Mouse (Mus musculus): Measurements from ENCODE around the gene Spats2l. TPM values are rescaled to one million over a fixed set of nuclear protein-coding genes. Genes with fewer than 3 reads are reported as not detected.

Spats2l gene
- total RNA-seq (2021): 10 to 100 TPM; 72.4 to 84.7 TPM
- long read RNA-seq, experiment 1, transcript Spats2l-206 (14 exons, 3,929 nt): major isoform, 55 of 124 reads
- long read RNA-seq, experiment 1, partial matches to known transcripts: 4 of 124 reads
- long read RNA-seq, experiment 1, other reads (novel, unspliced or antisense): 64 of 124 reads
- long read RNA-seq, experiment 2, transcript Spats2l-206 (14 exons, 3,929 nt): major isoform, 36 of 128 reads
- long read RNA-seq, experiment 2, partial matches to known transcripts: 7 of 128 reads
- long read RNA-seq, experiment 2, other reads (novel, unspliced or antisense): 82 of 128 reads

GRCm38 (mm10) chr1:57774001-57774667 lies at the start of gene Spats2l:
Gene Spats2l, plus strand, starts transcription at chr1:57774162.
- DNase-seq (ENCODE audit: low spot score in 2 of 2): peak in 1 of 2 experiments; percentile 39

GRCm38 (mm10) chr1:57725268-57725667 lies 48.7 kb upstream of the Spats2l start:
- no peak for DNase-seq (ENCODE audit: low spot score in 2 of 2)

DNA sequence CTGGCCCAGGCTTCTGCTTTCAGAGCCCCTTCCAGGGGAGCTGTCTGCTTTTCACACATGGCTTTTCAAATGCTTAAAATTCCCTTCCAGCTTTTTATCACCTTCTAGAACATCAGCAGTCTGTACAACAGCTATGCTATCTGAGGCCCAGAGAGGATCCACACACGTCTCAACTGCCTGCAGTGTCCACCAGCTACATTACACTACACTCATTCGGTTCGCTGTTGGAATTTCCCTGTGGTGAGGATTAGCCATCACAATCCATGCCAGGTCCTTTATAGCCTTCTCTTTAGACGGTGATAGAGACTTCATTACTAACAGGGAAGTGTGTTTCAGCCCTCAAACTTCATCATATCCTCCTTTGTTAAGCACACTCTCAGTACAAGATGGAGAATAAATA lies 38.1 kb upstream of the Spats2l start:
- no peak for DNase-seq (ENCODE audit: low spot score in 2 of 2)

DNA sequence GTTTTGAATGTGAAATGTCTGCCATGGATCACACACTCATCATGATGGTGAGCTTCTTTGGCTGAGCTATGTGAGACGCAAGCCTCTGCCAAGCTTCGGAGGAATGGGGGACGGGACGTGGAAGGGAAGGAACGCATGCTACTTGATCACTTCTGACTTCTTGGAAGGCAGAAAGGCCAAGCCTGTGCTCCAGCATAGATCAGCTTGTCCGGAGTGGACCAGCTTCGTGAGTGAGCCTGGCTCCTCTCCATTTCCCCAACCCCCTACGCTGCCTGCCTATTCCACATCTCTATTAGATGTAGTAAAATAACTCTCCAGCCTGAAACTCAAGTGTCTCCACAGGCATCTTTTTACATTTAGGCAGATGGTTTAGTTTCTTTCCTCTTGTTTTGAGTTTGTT lies 32.2 kb upstream of the Spats2l start:
- peak in 1 of 2 experiments; percentile 14 for DNase-seq (ENCODE audit: low spot score in 2 of 2)

- no peak for DNase-seq (ENCODE audit: low spot score in 2 of 2)
Observed at GRCm38 (mm10) chr1:57742266-57742665, 31.7 kb upstream of the Spats2l start.

DNA sequence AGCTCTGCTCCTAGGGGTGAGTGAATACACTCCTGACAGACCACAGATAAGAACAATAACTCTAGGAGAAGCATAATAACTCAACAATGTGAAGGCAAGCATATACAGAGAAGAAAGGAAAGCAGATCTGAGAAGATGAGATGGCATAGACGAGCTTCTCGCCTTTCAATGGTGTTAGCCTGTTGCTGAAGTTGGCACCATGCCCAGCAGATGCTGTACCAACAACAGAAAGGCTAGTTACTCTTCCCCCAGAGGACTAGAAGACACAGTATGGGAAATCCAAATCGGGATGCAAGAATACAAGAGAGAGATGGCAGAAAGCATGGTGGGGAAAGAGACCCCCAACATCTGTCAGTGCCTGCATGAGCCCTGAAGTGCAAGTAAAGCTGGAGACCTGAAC lies 22.2 kb upstream of the Spats2l start:
- peak in 1 of 2 experiments; percentile 32 for DNase-seq (ENCODE audit: low spot score in 2 of 2)

GRCm38 (mm10) chr1:57766396-57766795 lies 7.6 kb upstream of the Spats2l start:
- no peak for DNase-seq (ENCODE audit: low spot score in 2 of 2)

DNA sequence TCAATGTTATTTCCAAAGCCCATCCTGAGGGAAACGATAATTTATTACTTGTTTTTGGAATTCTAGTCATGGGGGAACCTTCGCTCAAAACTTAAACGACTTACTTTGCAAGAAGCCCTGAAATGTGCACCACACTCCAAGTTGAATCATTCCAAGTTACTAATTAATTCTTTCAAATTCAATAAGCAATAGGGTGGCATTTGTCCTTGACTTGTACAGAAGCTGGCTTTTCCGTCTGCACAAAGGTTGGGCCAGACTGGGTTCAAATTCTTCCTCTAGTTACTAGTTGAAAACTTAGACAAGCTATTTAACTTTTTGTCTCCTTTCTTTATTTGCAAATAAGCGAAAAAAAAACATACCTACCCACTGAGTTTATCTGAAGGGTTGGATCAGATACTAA lies 636 bp upstream of the Spats2l start:
- no peak for DNase-seq (ENCODE audit: low spot score in 2 of 2)

- peak; percentile 75 to 84 for DNase-seq (ENCODE audit: low spot score in 2 of 2)
Observed at GRCm38 (mm10) chr1:57774668-57775495, 920 bp downstream of the Spats2l start.

- no peak for DNase-seq (ENCODE audit: low spot score in 2 of 2)
Observed at GRCm38 (mm10) chr1:57775496-57775790, 1.5 kb downstream of the Spats2l start.

- no peak for DNase-seq (ENCODE audit: low spot score in 2 of 2)
Observed at GRCm38 (mm10) chr1:57776671-57777281, 2.8 kb downstream of the Spats2l start.

DNA sequence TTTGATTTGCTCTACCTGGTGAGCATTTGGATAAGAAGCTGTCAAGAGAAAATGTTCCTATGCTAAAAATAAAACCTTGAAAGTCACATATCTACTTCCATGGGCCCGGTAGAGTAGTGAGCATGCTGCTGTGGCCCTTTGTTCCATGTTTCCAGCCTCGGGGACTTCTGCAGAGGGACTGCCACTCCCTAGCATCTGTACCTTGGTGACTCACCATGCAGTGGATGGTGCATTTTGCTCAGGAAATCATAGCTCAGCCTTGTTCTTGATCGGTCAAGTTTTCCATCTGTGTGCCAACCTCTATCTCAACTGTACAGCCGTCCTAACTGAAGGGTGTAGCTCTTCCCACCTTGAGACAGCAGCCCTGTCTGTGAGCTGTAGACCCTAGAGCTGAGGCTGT lies 10.3 kb downstream of the Spats2l start:
- no peak for DNase-seq (ENCODE audit: low spot score in 2 of 2)

- DNase-seq (ENCODE audit: low spot score in 2 of 2): no peak
Observed at GRCm38 (mm10) chr1:57789831-57790230, 15.9 kb downstream of the Spats2l start.

DNA sequence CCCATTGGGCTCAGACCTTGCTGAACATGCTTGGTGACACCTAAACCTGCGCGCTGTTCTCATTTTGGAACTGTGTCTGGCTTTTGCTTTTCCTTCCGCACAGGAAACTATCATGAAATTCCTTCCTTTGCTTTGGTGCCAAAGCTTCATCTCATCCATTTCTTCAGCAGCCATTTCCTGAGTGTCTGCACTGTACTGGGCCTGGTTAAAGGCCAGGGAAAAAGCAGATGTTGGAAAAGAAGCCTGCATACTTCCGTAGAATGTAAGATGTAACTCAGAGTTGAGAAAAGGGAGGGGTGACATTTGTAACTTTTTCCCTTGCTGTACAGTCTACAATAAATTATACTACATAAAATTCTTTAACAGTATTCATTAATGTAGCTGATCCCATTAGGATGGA lies 18.2 kb downstream of the Spats2l start:
- DNase-seq (ENCODE audit: low spot score in 2 of 2): no peak

DNA sequence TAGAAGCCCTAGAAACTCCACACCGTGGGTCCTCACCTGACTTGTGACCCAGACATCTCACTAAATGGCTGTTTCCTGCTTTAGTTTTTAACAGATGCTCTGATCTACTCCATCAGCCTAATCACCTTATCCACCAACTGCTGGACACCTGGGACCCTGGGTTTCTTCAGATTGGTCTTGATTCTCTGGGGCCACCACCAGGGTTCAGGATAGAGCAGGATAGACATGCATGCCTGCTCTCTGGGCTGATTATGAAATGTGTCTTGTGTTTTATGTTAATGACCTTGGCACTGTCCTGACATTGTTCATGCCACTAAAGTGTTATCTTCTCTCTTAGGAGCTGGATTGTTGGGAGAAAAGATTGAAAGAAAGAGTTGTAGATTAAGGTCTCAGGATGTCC lies 21.9 kb downstream of the Spats2l start:
- no peak for DNase-seq (ENCODE audit: low spot score in 2 of 2)

DNA sequence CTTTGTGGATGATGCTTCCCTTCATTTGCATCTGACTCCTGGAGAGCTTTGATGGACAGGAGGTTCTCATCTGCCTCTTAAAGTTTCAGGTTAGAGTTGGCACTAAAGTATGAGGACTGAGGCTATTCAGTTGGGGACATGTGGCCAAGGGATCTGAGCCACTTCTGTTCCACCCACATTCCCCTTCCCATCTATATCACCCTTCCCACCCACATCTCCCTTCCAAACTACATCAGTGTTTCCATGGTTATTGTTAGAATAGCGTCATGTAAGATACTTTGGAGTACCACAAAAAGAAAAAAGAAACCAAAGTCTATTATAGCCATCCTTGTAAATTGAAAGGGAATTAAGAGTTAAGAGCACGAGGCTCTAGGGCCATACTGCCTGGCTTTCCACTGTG lies 25.4 kb downstream of the Spats2l start:
- no peak for DNase-seq (ENCODE audit: low spot score in 2 of 2)

DNA sequence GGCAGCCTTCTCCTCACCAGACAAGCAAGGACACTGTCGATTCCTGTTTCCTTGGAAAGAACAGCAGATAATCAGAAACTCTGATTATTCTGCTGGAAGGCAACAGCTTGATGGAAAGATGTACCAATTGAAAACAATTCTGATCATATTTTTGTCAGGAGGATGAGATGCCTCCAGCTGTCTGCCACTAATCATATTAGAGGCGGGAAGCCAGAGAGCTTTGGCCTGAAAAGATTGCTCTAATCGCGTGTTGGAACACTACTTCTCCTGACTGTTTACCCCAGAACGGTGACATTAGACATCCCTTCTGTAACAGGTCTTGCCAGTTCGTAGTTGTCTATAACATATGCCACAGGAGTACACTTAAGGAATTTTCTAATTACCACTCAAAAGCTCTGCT lies 26.9 kb downstream of the Spats2l start:
- DNase-seq (ENCODE audit: low spot score in 2 of 2): no peak

DNA sequence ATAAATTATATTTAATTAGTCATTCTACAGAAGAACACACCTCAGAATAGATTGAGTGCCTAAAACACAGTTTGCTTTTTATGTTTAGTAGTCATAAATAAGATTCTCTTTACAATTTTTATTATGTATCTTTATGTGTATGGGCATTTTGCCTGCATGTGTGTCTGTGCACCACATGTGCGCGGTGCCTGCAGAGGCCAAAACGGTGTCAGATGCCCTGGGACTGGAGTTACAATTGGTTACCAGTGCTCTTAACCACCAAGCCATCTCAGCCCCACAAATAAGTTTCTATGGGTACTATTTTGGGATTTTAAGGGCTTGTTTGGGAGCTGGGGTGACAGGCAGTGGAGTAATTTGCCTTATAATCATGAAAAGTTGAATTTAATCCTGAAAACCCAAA lies 32.2 kb downstream of the Spats2l start:
- DNase-seq (ENCODE audit: low spot score in 2 of 2): no peak

DNA sequence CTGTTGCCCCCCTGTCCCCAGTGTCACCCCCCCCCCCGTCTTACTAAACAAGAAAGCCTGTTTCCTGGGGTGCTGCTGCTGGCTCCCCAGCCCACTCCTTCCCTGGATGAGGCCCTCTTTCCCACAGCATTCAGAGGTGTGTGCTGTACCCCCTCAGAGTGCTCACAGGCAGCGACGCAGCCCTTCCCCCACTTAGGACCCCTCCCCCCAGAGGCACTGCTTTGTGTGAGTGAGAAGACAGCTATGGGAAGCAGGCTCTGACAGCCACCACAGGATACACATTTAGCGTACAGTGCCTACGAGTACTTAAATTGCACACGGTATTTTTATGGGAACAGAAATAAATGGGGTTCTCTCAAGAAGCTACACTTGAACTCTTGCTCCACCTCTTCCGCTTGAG lies 33.9 kb downstream of the Spats2l start:
- no peak for DNase-seq (ENCODE audit: low spot score in 2 of 2)

- no peak for DNase-seq (ENCODE audit: low spot score in 2 of 2)
Observed at GRCm38 (mm10) chr1:57810221-57810620, 36.3 kb downstream of the Spats2l start.

DNA sequence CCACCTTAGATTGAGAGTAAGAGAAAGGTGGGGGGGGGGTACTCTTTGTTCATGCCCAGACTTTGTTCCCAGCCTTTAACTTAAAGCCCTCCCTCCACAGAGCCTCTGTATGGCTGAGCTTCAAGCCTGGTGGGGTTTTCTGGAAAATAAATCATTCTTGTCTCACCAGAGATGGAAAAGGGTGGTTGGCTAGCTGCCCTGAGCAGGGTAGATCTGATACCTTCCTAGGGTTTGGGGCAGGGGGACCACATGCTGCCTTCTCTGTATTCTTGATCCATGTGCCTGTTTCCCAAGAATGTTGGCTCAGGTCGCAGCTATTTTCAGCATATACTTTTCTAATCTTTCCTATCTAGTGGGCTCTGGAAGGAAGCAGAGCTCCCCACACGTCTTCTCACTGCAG lies 43.1 kb downstream of the Spats2l start:
- no peak for DNase-seq (ENCODE audit: low spot score in 2 of 2)
